Comparison of ENCODE assay signal across 16 mouse cellular contexts in the genomic region with DNA sequence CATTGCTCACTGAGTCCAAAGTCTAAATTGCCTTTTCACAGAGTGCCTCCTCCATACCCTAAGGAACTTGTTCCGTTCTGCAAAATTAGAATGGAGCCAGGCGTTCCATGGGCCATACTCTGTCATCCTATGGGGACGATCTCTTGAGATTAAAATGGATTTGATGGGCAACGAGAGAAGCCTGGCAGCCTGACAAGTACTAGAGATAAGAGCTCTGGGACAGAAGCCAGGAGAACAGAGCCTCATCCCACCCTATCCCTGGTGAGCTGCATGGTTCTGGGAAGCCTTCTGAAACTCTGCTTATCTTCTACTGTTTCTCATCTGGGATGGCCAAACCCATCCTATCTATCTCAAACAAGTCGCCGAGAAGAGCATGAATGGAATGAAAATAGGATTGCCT.
DNase-seq lines count a peak whose midpoint lies in the region; ATAC-seq lines count a peak whose summit lies in the region.
"Had no signal": no experiment of that assay in that cellular context is flagged by ENCODE, and none has a peak within 500 bp of the region (broad histone marks: within the 10 kb centered on the region; RNA-seq: fewer than 3 reads in every experiment).

No protein-coding gene starts in this region.

- no peak for ATAC-seq in forebrain, embryonic 14.5 days
- no peak for ATAC-seq in forebrain, embryonic 13.5 days
- ATAC-seq in hindbrain, embryonic 12.5 days (ENCODE audit: low FRiP score): no peak

- H3K36me3 ChIP-seq in forebrain, embryonic 14.5 days (ENCODE audit: control insufficient read depth, insufficient read depth, low read length): no peaks in the 10 kb centered on the region
- no peaks in the 10 kb centered on the region for H3K36me3 ChIP-seq in forebrain, embryonic 13.5 days (ENCODE audit: poor library complexity, severe bottlenecking)
- H3K36me3 ChIP-seq in hindbrain, embryonic 12.5 days: no peaks in the 10 kb centered on the region
- H3K36me3 ChIP-seq: limb, embryonic 15.5 days; midbrain, embryonic 12.5 days; neural tube, embryonic 15.5 days had no signal

- DNase-seq in forebrain, embryonic 14.5 days (ENCODE audit: low spot score): peak; percentile 29
- DNase-seq in right cerebral cortex, postnatal 10 days (ENCODE audit: low spot score in 2 of 2): peak; percentile 27 to 31
- DNase-seq in right cerebral cortex, postnatal 4 days: no peak
- peak; percentile 19 to 40 for DNase-seq in lung, adult 18-20 months
- no peak for DNase-seq in gastrocnemius, adult 8-10 months (ENCODE audit: low spot score in 2 of 2)
- no peak for DNase-seq in left cerebral cortex, adult 11 months (ENCODE audit: low spot score)
- DNase-seq: B cell, adult 2 months; cerebellum, postnatal 36 days; gastrocnemius, postnatal 14 days; thymus, postnatal 25 days had no signal

- no peaks in the 10 kb centered on the region for H3K27me3 ChIP-seq in forebrain, embryonic 14.5 days (replicated peaks; ENCODE audit: control insufficient read depth, insufficient read depth, low read length)
- no peaks in the 10 kb centered on the region for H3K27me3 ChIP-seq in forebrain, embryonic 13.5 days
- H3K27me3 ChIP-seq in hindbrain, embryonic 12.5 days: no peaks in the 10 kb centered on the region
- H3K27me3 ChIP-seq: limb, embryonic 15.5 days; midbrain, embryonic 12.5 days; neural tube, embryonic 15.5 days had no signal

- no peak overlapping the region for H3K27ac ChIP-seq in forebrain, embryonic 14.5 days (ENCODE audit: low read depth, low read length)
- H3K27ac ChIP-seq in forebrain, embryonic 13.5 days: no peak overlapping the region
- H3K27ac ChIP-seq in hindbrain, embryonic 12.5 days: no peak overlapping the region
- H3K27ac ChIP-seq: limb, embryonic 15.5 days; midbrain, embryonic 12.5 days; neural tube, embryonic 15.5 days had no signal

- no peak overlapping the region for H3K4me2 ChIP-seq in forebrain, embryonic 14.5 days (ENCODE audit: low read length)
- H3K4me2 ChIP-seq in forebrain, embryonic 13.5 days: no peak overlapping the region
- H3K4me2 ChIP-seq in hindbrain, embryonic 12.5 days (replicated peaks): no peak overlapping the region
- H3K4me2 ChIP-seq: limb, embryonic 15.5 days; midbrain, embryonic 12.5 days; neural tube, embryonic 15.5 days had no signal

- H3K4me1 ChIP-seq in forebrain, embryonic 14.5 days (ENCODE audit: control insufficient read depth, insufficient read depth, low read length): no peaks in the 10 kb centered on the region; the same call in 1 of the 2 replicates
- H3K4me1 ChIP-seq in forebrain, embryonic 13.5 days: no peaks in the 10 kb centered on the region
- no peaks in the 10 kb centered on the region for H3K4me1 ChIP-seq in hindbrain, embryonic 12.5 days
- H3K4me1 ChIP-seq: limb, embryonic 15.5 days; midbrain, embryonic 12.5 days had no signal

- 85% methylated on average over 6 of the region's 6 CpGs for WGBS in forebrain, embryonic 14.5 days
- 84% methylated on average over 6 of the region's 6 CpGs for WGBS in forebrain, embryonic 13.5 days
- 88% methylated on average over 6 of the region's 6 CpGs for WGBS in hindbrain, embryonic 12.5 days

- H3K9ac ChIP-seq in forebrain, embryonic 14.5 days (ENCODE audit: low read length): no peak overlapping the region
- no peak overlapping the region for H3K9ac ChIP-seq in forebrain, embryonic 13.5 days
- no peak overlapping the region for H3K9ac ChIP-seq in hindbrain, embryonic 12.5 days
- H3K9ac ChIP-seq: limb, embryonic 15.5 days; midbrain, embryonic 12.5 days; neural tube, embryonic 15.5 days had no signal

- H3K4me3 ChIP-seq in forebrain, embryonic 14.5 days (ENCODE audit: low read depth, low read length): no peak overlapping the region
- no peak overlapping the region for H3K4me3 ChIP-seq in forebrain, embryonic 13.5 days
- H3K4me3 ChIP-seq in hindbrain, embryonic 12.5 days: no peak overlapping the region
- H3K4me3 ChIP-seq: erythroblast, embryonic 14.5 days; limb, embryonic 15.5 days; midbrain, embryonic 12.5 days; neural tube, embryonic 15.5 days had no signal

- H3K9me3 ChIP-seq in forebrain, embryonic 14.5 days (replicated peaks; ENCODE audit: control insufficient read depth, low read length): no peaks in the 10 kb centered on the region
- H3K9me3 ChIP-seq in forebrain, embryonic 13.5 days (replicated peaks): no peaks in the 10 kb centered on the region
- H3K9me3 ChIP-seq in hindbrain, embryonic 12.5 days (replicated peaks): no peaks in the 10 kb centered on the region
- H3K9me3 ChIP-seq: limb, embryonic 15.5 days; midbrain, embryonic 12.5 days; neural tube, embryonic 15.5 days had no signal

Comparison
In these comparisons a context has a peak if more than half of its experiments do, and no peak if none do; other contexts are left out.
1. DNase-seq: peak in forebrain, embryonic 14.5 days (single experiment), right cerebral cortex, postnatal 10 days (2 of 2) and lung, adult 18-20 months (2 of 2); none in right cerebral cortex, postnatal 4 days (single experiment), gastrocnemius, adult 8-10 months (0 of 2) and left cerebral cortex, adult 11 months (single experiment).